Mouse (Mus musculus): ENCODE results near the gene Sppl2b.
"Not testable (repeated sequence)": the region's sequence is repeated elsewhere in the genome, so short reads cannot be mapped to it uniquely, and the experiment has no call there.

Gene Sppl2b

DNA sequence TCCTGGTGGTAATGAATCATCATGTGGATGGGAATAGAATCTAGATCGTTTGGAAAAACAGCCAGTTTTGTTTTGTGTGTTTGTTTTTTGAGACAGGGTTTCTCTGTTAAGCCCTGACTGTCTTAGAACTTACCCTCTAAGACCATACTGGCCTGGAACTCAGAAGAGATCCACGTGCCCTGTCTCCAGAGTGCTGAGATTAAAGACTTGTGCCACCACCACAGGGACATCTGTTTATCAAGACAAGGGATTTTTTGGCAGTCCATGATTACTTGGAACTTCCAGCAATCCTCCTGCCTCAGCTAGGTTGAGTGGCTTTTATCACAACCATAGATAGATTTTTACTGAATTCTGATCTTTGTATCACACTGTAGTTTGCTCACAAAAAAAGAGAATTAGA is 30.2 kb upstream of the Sppl2b start:
- no peak for DNase-seq

DNA sequence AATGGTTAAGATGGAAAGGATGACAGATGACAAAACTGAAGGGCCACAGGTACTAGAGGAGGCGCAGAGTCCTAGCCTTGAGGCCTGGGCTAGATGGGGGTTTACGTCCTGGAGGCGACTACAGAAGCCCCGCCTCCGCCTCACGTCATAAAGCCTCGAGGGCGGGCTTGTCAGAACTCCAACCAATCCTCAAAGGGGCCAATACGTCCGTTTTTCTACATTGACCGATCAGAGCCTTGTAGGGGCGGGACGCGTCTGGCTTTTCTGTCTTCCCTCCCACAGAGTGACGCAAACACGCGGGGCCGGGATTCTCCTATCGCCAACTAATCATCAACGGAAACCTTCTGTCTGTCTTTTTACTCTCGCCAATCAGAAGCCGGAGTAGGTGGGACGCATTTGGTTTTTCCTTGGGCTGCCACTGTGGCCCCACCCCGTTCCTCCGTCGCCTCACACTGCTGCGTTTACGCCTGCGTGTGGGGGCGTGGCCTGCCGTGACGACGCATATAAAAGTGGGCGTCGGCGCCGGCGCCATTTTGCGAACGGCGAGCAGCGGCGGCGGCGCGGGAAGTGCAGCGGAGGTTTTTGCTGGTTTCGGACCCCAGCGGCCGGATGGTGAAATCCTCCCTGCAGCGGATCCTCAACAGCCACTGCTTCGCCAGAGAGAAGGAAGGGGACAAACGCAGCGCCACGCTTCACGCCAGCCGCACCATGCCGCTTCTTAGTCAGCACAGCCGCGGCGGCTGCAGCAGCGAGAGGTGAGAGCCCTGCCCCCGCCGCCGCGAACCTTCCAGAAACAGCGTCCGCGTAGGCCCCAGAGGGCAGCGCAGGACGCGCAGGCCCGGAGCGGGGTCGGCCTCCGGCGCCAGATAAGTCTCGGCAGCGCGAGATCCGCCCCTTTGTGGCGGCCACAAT is 28.7 kb upstream of the Sppl2b start, which contains the start of gene Oaz1:
Gene Oaz1, plus strand, starts transcription at position 506 of the 912 bp plus-strand sequence.
- DNase-seq = peak; percentile 100

DNA sequence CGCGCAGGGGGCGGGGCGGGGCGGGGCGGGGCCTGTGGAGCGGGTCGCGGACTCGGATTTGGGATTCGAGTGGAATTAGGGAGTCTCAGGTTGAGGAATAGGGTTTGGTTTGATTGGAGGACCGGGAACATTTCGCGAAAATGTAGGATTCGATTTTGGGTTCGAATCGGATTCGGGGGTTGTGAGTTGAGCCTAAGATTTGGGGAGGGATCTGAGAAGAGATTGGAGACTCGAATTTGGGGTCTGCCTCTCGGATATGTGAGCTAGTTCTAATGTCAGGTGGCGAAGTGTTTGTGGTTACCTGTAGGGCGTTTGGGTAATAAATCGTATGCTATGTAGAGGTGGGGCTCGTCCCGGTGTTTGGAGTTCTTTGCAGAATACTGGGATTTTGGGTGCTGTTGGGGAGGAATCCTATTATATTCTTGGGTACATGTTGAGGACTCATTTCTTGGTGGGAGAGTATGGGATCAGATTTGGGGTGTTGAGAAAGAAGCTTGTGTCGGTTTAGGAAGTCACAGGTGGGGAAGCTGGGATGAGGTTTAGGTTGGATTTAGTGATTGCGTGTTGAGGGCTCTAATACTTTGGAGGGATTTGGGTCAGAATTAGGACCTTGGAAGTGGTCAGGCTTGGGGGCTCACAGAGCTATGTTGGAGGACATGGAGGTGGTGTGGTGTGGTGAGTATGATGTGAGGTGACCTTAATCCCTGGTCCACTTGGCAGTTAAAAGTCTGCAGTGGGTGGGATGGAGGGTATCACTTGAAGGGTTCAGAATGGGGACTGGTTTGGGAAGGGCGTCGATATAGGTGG is 27.8 kb upstream of the Sppl2b start:
- no peak for DNase-seq

DNA sequence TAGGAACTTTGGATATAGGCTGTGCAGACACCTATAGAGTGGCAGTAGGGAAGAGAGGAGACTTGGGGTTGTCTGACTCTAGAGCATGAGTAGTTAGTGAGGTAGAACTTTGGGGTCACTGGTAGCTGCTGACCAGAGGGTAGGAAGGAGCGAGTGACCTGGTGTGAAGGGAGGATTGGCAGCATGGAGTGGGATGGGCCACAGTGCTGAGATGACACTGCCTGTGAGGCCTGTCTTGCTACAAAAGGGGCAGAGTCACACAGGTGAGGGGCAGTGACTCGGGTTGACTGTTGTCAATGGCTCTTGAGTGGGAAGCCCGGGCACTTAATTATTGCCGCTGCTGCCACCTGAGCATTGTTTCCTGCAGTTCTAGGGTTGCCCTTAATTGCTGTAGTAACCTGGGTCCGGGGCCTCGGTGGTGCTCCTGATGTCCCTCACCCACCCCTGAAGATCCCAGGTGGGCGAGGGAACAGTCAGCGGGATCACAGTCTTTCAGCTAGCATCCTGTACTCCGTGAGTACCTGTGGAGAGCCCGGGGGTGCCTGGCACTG is 27.1 kb upstream of the Sppl2b start:
- no peak for DNase-seq

DNA sequence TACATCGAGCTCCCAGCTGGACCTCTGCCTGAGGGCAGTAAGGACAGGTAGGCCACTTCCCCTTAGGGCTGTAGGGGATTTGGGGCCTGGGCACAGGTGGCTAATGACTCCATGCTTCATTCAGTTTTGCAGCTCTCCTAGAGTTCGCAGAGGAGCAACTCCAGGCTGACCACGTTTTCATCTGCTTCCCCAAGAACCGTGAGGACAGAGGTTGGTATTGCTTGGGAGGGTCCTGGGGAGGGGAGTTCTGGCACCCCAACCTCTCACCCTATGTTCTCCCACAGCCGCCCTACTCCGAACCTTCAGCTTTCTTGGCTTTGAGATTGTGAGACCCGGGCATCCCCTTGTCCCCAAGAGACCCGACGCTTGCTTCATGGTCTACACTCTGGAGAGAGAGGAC is 26.5 kb upstream of the Sppl2b start:
- DNase-seq = not testable (repeated sequence)

DNA sequence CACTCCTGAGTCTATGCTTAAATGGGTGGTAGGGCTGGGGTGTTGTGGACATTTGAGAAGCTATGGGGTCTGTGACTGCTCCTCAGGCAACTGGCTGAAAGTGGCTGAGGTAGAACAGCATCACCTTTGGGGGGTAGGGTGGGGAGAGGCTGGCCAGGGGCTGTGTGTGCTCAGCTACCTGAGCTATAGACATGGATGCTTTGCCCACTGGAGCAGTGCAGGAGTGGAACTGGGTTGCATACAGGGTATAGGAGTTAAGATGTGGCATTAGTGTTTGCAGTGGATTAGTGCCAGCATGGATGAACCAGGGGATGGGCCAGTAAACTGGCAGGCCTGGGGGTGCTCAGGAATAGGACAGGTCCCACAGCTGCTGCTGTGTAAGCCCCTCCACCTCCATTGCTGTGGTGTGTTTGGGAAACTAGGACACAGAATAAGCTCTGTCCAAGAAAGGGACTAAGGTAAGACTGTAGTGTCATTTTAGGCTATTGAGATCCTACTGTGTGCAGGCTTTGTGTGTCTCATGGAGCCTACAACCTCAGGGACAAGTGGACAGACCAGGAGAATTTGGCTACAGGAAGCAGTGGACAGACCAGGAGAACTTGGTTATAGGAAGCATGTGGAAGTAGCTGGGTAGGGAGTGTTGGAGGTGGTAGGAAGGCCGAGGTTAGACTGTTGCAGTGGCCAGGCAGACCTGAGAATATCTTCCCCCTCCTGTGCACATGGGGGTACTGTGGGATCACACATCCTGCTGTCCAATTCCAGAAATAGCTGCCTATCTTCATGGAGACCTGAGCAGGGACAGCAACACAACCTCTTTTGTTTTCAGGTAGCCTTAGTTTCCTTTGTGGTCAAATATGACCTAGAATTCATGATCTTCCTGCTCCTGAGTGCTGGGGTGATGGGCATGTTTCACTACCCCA is 25.5 kb upstream of the Sppl2b start:
- no peak for DNase-seq

DNA sequence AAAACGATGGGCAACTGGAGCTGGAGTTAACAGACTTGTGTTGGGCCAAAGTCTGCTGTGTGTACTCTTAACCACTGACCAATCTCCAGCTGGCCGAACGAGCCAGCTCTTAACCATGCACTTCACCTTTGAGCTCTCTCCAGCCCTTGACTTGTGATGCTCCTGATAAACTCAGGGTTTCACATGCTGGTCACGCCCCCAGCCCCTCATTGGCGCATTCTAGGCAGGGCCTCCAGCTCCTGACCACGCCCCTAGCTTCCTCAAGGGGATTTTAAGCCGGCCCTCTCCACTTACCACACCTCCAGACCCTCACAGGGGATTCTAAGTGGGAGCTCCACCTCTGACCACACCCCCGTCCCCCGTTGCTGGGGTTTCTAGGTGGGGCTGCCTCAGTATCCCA is 23.9 kb upstream of the Sppl2b start:
- DNase-seq = peak; percentile 86

DNA sequence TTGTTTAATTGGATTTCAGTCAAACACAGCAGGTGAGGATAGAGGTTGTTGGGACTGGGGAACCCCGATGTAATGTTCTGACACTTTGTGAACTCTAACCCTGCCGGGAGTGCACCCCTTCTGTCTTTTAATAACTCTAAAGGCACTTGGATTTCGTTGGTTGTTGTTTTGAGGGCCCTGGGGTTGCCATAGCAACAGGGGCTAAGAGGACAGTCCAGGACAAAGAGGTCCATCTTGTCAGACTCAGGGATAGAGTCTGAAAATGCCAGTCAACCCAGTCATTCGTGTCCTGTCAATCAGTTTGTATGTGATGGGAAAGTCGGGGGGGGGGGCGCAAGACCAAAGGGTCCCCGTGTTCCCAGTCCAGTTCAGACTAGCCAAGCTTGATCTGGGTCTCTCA is 22.3 kb upstream of the Sppl2b start:
- DNase-seq = peak; percentile 52

DNA sequence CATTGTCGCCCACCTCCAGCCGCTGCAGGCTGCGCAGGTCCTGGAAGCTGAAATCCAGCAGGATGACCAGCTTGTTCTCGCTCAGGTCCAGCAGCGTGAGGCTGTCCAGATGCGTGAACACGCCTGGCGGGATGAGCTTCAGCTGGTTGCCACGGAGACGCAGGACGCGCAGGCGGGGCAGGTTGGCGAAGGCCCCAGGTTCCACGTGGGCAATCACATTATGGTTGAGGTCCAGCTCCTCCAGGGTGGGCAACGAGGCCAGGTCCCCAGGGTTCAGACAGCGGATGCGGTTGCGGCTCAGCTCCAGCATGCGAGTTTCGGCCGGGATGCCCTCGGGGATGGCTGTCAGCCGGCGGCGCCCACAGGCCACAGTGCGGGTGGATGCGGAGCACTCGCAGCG is 19.5 kb upstream of the Sppl2b start:
- peak; percentile 69 for DNase-seq

DNA sequence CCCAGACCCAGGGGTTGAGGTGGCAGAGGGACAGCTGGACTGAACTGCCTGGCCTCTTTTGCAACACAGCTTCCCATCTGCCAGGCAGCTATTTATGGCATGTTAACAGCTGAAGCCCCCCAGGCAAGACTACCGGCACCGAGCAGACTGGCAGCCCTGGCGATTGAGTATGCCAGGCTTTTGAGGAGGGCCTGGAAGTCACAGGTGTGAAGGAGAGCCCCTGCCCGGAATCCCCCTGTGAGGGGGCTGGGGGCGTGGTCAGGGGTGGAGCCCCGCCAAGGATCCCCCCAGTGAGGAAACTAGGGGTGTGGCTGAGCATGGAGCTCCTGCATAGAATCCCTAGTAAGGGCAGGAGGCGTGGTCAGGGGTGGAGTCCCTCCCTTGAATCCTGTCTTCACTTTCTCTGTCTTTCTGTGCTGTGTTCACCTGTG is 18.1 kb upstream of the Sppl2b start:
- DNase-seq = peak; percentile 79

DNA sequence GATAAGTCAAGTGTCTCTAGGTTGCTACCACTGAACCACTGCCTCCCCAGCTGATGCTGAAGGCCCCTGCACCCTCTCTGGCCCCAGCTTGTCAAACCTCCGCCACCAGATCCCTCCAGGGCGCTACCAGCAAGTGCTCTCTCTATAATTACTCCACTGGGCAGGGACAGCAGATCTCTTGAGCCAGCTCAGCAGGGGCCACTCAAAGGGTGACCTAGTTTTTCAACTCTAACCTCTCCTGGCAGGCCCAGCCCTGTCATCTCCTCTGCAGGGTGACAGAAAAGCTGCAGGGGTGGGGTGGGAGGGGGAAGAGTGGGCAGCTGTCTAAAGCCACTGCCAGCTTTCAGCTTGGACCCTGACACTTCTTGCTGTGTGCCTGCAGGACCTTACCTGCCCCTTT is 17.2 kb upstream of the Sppl2b start:
- peak; percentile 93 for DNase-seq

DNA sequence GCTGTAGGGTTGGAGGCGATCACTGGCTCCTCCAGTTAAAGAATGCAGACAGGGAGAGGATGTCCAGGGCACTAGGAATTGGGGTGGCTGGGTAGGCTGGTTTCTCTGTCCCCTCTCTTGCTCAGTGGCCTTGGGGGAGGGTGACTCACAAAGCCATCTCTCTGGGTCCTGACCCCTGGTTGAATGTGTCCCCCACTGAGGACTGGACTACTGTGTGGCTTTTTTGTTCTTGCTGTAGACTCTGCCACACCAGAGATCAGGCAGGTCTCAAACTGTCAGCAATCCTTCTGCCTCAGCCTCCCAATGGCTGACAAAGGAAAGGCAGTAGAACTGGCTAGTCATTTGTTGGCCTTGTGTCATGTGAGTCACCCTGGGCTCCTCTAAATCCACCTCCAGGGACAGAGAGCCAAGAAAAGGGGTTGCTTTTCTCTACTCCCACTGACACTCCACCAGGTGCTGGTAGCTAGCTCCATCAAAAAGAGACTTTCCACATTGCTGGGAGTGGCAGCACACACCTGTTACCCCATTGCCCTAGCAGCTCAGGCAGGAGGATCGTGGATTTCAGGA is 16.6 kb upstream of the Sppl2b start:
- no peak for DNase-seq

DNA sequence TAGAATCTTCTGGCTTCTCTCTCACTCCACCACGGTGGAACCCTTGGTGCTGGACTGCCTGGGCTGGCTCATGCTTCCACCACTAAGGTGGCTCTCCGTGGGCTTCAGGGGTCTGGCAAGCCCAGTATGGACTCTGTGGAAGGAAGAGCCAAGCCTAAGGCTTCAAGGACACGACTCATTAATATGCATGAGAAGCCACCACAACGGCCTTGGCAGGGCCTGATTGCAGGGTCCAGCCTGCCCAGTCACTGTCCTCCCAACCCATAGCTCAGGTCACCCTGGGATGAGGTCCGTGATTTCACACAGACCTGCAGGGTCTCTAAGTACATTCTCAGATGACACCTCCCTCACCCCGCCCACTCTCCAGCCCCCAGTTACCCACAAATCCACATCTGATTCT is 15.2 kb upstream of the Sppl2b start:
- no peak for DNase-seq

DNA sequence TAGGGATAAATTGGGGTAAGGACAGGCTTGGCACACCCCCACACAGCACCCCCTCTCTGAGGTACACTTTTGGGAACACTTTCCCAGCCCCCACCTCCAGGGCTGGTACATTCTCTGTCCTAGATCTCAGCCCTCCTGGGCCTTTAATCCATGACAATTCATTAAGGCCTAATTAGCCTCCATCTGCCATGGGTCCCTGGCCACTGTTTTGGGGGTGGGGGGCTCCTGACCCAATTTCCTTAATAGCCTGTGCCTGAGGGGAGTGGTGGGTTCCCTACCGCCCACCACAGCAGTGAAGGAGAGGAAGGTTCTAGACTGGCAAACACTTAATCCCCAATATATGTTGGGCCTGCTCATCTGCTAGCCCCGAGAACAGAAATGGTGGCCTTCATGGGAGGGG is 13.4 kb upstream of the Sppl2b start:
- peak; percentile 84 for DNase-seq

DNA sequence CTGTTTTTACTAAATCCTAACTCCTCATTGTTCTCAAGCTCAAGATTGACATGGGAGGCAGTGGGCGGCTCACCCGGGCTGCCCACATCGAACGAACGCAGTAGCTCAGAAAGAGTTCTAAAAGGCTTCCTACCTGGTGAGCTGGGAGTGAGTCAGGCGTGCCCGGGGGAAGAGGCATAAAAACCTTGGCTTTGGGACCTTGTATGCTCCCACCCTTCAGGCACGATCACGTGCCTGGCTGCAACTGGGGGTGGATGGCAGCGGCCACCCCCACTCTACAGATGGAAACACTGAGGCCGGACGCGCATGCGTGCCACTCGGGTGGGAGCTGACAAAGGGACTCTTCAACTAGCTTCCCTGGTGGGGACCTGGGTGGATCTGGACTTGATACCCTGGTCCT is 12.7 kb upstream of the Sppl2b start:
- no peak for DNase-seq

DNA sequence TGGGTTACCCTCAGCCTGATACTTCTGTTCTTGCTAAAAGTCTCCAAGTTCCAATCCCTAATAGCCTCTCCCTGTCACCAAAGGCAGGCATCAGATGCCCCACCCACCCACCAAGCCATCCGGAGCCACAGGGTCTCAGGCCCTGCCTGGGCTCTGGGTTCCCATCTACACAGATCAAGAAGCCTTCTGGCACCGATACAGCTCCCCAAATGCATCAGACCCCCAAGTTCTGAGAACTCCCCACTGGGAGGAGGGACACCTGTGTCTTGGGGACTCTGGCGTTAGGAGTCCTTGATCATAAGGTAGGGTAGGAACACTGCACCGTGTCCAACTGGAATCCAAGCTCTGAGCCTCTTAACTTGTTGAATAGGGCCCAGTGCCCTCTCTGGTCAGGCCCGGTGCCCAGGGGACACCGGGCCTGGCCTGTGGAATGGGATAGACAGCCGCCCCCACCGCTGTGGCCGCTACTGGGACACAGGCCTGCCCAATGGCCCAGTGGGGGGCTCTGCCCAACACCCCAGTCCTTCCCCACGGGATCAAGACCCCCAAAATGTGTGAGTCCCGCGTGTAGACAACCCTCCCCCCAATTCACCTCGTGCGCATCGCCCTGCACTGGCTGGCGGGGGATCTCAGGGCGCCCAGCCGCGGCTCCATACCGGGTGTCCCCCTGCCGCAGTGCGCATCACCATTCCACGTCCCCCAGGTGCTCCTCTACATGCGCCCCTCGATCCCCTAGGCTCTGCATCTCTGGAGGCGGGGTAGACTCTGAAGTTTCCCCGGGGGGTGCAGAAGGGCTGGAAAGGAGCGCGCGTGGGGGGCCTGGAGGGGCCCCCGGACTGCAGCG is 11.8 kb upstream of the Sppl2b start:
- DNase-seq = no peak

DNA sequence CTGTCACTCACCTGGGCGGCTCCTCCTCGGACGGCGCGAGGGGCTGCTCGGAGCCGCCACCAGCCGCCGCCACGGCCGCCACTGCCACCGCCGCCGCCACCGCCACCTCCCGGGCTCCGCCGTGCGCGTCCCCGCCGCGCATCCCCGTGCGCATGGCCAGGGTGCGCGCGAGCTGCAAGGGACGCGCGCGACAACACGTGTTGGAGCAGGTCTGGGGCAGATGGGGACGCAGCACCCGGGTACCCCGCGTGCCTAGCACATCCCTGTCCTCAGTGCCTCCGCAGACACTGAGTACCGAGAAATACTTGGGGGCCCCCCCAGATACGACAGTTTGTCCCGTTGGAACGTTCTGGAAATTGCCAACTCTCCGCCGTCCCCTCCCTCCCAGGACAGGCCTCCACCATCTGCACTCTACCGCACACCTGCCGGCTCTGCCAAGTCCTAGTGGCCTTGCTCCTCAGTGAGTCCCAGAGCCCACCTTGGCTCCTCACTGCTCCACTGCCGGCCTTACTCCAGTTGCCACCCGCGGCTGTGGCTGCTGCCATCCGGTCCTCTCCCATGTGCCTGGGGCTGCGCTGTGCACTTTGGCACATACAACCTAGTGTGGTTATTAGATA is 11.0 kb upstream of the Sppl2b start, which contains the start of gene Lingo3:
Gene Lingo3, minus strand, starts transcription at position 109 of the 617 bp plus-strand sequence.
- DNase-seq = peak; percentile 71

DNA sequence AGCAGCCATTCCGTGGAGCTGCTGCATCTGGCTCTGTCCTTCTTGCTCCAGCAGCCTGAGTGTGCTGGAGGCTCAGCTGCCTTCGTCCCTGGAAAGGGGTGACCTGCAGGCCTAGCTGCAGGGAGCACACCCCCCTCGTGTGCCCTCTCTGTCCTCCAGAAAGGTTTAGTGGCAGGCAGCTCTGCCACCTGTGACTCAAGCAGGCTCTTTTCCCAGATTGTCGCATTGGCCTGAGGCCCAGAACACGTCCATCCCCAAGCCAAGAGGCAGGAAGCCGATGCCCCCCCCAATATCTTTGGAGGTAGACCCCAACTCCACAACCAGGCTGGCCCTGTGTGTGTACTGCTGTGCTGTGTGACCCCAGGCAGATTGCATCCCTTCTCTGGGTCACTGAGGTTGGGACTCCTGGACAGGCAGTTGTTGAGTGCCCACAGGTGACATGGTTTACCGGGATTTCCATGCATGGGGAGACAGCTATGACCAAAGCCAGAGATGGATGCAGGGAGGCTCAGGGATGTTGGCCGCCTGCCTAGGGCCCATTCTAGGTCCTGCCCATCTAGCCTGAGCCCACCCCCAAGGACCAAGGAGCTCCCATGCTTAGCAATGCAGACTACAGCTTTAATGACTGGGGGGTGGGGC is 9.9 kb upstream of the Sppl2b start:
- DNase-seq = no peak

DNA sequence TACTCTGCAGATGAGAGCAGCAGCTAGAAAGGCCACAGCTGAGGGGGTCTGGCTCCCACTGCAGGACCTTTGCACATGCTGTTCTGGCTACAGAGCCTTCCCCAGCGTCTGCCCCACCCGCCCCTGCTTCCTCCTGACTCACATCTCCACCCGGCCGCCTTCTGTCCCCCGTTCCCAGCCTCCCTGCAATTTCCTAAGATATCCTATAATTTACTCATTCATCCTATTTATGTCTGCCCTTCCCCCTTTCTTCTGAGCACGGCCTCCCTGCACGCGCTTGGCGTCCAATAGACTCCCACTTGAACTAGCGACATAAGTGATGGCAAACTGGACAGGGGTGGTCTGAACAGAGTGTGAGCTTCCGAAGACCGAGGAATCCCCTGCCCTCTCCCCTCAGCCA is 9.3 kb upstream of the Sppl2b start:
- DNase-seq = no peak

DNA sequence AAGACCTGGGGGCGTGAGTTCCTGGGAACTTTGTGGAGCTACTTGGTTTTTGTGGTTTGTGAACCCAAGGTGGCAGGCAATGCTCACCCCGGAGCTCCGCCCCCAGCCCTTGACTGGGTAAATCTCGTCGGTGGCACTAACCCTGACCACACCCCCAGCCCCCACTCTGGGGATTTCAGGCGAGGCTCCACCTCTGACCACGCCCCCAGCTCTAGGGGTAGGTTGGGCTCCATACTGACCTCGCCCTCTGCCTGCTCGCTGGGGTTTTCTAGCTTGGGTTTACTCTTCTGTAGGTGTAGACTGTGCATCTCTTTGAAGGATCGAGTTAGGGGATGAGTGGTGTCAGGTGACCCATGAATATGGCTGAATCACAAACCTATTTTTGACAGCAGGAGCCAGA is 6.5 kb upstream of the Sppl2b start:
- DNase-seq = peak; percentile 72
